Mouse (Mus musculus): ENCODE data around the gene Smarca2.

Gene Smarca2

GRCm38 (mm10) chr19:26772051-26772583 lies 167.3 kb downstream of the Smarca2 start:
- DNase-seq (ENCODE audit: low read depth in 1 of 2, low spot score in 2 of 2), result no peak

DNA sequence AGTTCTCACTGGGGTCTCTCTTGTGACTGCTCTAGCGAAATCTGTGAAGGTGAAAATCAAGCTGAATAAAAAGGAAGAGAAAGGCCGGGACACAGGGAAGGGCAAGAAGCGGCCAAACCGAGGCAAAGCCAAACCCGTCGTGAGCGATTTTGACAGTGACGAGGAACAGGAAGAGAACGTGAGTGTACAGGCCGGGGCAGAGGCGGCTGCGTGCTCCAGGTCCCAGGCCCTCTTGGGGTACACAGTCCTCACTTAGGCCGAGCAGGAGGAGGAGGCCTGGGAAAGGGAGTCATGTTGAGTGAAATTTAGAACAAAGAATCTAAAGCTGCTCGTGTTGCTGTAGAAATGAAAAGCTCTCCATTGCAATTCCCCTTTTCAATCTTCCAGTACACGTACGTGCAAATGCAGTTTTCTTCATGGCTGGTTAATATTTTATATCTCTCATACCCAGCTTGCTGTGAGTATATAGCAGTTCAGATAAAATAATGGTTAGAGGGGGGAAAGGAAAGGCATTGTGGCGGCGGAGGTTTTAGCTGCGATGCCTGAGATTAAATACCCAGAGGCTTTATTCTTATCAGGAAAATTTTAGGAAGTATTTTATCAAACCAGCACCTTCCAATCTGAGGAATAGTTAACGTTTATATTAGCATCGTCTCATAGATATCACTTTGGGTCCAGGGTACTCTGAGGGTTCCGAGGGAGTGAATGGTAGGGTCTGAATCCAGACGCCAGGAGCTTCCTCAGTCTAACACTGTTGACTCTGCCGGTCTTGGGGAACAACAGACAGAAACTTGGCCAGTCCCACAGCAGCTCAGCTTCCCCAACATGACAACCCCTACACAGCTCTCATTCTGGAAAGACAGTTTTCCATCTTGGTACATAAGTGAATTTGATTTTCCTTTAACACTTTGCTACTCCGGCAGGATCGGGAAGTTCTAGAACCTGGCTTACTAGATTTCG lies 171.5 kb downstream of the Smarca2 start:
- no peak for DNase-seq (ENCODE audit: low read depth in 1 of 2, low spot score in 2 of 2)

DNA sequence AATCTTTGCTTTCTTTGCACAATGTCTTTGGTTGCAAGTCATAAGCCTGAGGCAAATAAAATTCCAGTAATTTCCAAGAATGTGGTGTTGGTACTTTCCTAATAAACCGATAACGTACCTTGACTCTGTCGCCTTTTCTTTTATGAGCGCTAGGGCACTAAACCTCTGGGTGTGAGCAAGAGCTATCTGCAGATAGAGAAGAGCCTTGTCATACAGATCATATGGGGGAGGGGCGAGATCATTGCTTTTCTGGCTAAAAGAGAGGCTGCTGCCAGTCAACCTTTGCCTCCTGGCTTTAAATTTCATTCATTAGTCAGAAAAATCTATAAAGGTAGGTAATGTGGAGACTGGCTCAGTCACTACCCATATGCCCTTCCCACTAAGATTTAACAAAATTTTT lies 173.3 kb downstream of the Smarca2 start:
- DNase-seq (ENCODE audit: low read depth in 1 of 2, low spot score in 2 of 2), result no peak

GRCm38 (mm10) chr19:26781209-26781608 lies 176.4 kb downstream of the Smarca2 start:
- DNase-seq (ENCODE audit: low read depth in 1 of 2, low spot score in 2 of 2), result no peak

DNA sequence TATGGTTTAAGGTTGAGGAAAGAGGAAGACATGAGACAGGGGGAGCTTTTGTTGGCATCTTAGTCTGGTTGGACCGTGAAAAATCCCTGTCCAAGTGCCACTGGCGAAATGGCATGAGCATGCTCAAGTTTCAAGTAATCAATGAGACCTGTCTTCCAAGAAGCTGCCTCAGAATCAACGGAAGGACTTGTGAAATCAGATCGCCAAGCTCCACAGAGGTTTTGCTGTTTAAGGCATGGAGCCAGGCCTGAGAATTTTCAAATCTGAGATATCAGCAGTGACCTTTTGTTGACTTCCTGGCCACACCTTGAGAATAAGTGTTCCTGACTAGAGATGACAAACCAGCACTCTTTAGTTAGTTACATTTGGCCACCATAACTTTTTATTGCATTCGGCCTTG lies 183.6 kb downstream of the Smarca2 start:
- DNase-seq (ENCODE audit: low read depth in 1 of 2, low spot score in 2 of 2), result no peak

DNA sequence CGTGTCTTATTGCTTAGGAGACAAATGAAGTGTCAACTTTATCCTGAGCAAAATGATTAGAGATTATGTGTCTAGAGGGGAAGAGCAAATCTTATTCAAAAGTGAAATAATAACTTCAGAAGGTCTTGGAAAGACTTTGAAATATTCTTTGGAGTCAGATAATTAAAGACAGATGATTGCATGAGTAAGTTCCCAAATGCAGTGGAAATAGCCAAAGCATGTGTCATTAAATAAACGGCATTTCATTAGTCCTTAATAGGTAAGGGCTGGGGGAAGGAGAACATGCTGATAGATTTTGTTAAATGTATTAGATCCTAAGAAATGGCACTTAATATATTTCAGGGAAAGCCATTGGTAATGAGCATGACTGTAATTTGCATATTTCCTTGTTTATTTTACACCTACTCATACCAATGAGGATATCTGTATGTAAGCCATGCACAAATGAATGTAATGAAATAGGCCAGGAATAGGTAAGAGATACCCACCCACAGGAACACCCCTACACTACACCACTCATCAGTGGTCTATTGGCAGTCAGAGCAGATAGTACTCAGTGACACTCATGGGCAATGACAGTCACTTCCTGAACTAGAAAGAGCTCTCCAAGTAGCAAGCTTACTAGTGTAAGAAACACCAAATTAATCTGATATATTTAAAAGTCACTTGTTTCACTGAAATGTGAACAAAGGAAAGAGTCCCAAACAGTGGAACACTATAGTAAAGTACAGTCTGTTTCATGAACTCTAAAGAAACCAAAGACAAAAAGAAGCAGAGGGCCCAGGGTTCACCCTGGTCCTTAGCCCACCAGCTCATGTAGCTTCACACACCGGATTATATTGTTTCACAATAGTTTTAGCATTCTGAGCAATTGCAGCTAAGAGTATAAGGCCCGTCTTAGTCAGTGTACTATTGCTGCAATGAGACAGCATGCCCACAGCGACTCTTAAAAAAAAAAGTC lies 185.8 kb downstream of the Smarca2 start:
- no peak for DNase-seq (ENCODE audit: low read depth in 1 of 2, low spot score in 2 of 2)

DNA sequence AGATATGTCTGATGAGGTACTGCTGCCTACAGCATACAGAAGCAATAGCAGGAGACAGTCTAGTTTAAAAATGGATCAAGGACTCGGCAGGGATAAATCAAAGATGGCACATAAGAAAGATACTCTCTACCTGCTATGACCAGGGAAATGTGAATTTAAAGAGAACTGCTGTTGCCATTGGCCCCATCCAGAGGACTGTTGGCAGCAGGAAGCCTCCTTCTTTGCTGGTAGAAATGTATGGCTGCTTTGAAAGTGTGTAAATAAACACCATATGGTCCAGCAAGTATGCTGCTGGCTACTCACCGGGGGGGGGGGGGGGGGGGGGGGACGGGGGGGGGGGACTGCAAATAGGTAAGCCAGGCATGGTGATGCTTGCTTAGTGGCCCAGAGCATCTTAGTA lies 189.5 kb downstream of the Smarca2 start:
- no peak for DNase-seq (ENCODE audit: low read depth in 1 of 2, low spot score in 2 of 2)

- no peak for DNase-seq (ENCODE audit: low read depth in 1 of 2, low spot score in 2 of 2)
These were observed 191.2 kb downstream of the Smarca2 start for GRCm38 (mm10) chr19:26796006-26796405.

DNA sequence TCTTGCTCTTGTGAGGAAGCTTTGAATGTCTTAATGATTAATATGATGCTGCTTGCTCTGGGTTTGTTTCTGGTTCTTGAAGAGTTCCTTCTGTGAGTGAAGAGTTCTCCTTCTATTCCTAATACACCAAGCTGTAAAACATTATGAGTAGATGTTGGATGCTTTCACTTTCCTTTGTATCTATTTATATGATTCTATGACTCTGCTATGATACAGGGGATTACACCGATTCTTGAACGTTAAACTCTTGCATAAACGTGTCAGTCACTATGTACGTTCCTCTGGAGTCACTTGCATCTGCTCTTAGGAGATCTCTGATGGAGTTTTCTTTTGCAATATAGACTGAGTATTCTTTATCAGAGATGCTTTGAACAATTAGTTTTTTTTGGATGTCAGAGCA lies 199.6 kb downstream of the Smarca2 start:
- DNase-seq (ENCODE audit: low read depth in 1 of 2, low spot score in 2 of 2), result no peak

- no peak for DNase-seq (ENCODE audit: low read depth in 1 of 2, low spot score in 2 of 2)
These were observed 209.8 kb downstream of the Smarca2 start for GRCm38 (mm10) chr19:26814629-26815028.

DNA sequence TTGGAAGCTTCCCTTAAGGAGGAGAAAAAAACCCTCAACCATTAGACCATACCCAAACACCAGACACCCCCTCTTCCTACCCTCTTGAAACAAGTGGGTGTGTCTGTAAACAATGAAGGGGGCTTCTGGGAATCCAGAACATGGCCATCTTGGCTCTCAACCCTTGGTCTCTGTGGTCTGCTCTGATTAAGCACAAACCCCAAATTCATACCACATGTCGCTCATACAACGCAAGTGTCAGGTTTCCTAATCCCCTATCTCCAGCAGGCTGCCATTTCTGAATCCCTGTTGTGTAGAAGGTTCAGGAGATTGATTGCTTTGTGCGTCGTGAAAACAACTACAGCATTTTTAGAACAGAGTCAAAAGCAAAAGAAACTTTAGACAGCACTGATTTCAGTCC lies 213.1 kb downstream of the Smarca2 start:
- DNase-seq (ENCODE audit: low read depth in 1 of 2, low spot score in 2 of 2), result no peak
